Mouse (Mus musculus) CD4-positive, CD25-positive, alpha-beta regulatory T cell, adult 4 months (primary cell): Measurements from ENCODE around the gene Kcnb1. TPM values are rescaled to one million over a fixed set of nuclear protein-coding genes. Genes with fewer than 3 reads are reported as not detected.
A peak's percentile ranks its signal among the peaks of the same experiment; 100 is the strongest.

Source experiments
- ATAC-seq: one replicate; pipeline ENCODE4 v1.8.0; 2017
- polyA plus RNA-seq, 2 experiments: library from polyadenylated mRNA; unstranded; fragments of 100-300 nt; shearing (Covaris generic); gene quantifications; one replicate each; pipeline ENCODE4 v1.2.1; 2017

The Kcnb1 gene
- polyA plus RNA-seq, 2 experiments from 2014 or later: 0.22 to 0.92 TPM

GRCm38 (mm10) chr2:167162516-167163021, 27.4 kb downstream of the Kcnb1 start:
- no peak for ATAC-seq

GRCm38 (mm10) chr2:167159721-167160120, 30.2 kb downstream of the Kcnb1 start:
- no peak for ATAC-seq

- no peak for ATAC-seq
These were observed 31.2 kb downstream of the Kcnb1 start for GRCm38 (mm10) chr2:167158780-167159179.

GRCm38 (mm10) chr2:167156118-167156715, 33.7 kb downstream of the Kcnb1 start:
- no peak for ATAC-seq

- no peak for ATAC-seq
These were observed 34.4 kb downstream of the Kcnb1 start for GRCm38 (mm10) chr2:167155541-167155973.

- ATAC-seq: no peak
These were observed 39.1 kb downstream of the Kcnb1 start for GRCm38 (mm10) chr2:167150880-167151279.

DNA sequence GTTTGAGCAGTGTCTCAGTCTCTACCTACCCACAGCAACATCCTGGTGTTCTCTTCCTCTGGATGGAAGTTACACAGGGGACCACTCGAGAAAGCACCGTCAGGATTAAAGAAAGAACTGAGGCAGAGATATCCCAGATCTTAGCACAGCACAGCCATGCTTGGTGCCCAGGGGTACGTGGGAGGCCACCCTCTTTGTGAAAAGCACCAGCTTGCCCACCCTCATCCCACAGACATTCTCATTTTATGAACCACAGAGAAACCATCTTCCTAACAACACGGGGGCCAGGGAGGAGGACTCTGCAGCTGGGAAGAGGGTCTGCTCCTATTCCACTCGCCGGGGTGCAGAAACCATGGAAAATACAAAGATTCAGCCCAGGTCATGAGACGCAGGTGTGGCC, 39.8 kb downstream of the Kcnb1 start:
- ATAC-seq: no peak

- ATAC-seq: no peak
These were observed 40.9 kb downstream of the Kcnb1 start for GRCm38 (mm10) chr2:167149035-167149434.

GRCm38 (mm10) chr2:167147708-167148107, 42.2 kb downstream of the Kcnb1 start:
- no peak for ATAC-seq

- ATAC-seq: no peak
These were observed 44.1 kb downstream of the Kcnb1 start for GRCm38 (mm10) chr2:167145904-167146303.

- no peak for ATAC-seq
These were observed 45.3 kb downstream of the Kcnb1 start for GRCm38 (mm10) chr2:167144439-167145307.

DNA sequence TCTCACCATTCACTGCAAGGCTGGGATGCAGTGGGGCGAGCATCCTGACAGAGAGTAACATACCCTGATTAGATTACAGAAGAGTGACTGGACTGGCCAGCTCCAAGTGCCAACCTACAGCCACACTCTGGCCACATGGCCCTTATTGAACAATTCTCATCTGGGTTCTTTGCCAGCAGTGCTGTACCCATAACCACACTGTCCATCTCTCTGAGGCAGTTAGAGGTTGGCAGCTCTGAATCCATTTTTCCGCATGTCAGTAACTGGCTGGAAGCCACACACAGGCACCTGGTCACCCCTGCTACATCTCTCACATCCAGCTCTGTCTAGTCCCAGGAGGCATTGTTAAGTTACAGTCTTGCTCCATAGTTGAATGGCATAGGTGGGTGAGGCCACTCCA, 46.0 kb downstream of the Kcnb1 start:
- ATAC-seq: no peak

DNA sequence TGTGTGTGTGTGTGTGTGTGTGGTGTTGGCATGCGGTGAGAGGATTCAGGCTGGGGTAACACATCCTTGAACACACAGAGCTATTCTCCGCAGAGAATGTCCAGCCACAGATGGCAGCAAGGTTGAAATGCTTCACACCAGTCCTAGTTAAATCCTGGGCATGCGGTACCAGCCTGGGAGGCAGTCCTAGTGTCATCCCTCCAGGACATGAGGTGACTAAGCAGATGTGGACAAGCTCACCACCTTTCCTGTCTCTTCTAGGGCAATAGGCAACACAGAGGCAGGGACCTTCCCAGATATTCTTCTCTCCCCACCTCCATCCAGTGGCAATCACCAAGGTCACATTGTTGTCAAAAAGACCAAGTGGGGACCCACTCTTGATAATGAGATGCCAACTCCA, 47.7 kb downstream of the Kcnb1 start:
- no peak for ATAC-seq

GRCm38 (mm10) chr2:167141810-167142209, 48.1 kb downstream of the Kcnb1 start:
- ATAC-seq: no peak

- ATAC-seq: peak; percentile 34
These were observed 50.1 kb downstream of the Kcnb1 start for GRCm38 (mm10) chr2:167139801-167140269.

- ATAC-seq: no peak
These were observed 51.3 kb downstream of the Kcnb1 start for GRCm38 (mm10) chr2:167138611-167139010.

GRCm38 (mm10) chr2:167136909-167137308, 53.0 kb downstream of the Kcnb1 start:
- no peak for ATAC-seq

GRCm38 (mm10) chr2:167132041-167132440, 57.9 kb downstream of the Kcnb1 start:
- no peak for ATAC-seq

- ATAC-seq: no peak
These were observed 59.7 kb downstream of the Kcnb1 start for GRCm38 (mm10) chr2:167130050-167130770.

DNA sequence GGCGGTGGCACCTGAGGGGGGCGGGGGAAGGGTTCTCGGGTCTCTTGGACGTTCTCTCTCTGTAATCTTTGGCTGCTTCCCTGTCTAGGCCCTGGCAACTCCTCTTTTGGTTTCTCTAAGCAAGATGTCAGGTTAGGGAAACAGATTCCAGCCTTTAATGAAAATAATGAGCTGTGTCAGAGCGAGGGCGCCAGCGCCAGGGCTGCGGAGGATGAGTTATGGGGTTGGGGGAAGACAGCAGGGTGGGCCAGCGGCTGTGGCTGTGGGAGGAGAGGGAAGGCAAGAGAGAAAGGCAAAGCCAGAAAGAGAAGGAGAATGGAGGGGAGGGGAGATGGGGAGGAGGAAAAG, 60.4 kb downstream of the Kcnb1 start:
- peak; percentile 29 for ATAC-seq

GRCm38 (mm10) chr2:167128699-167129607, 61.0 kb downstream of the Kcnb1 start:
- peak; percentile 88 for ATAC-seq

- no peak for ATAC-seq
These were observed 62.6 kb downstream of the Kcnb1 start for GRCm38 (mm10) chr2:167127404-167127803.
